Mouse (Mus musculus) spleen, postnatal 0 days (tissue): ENCODE results near the gene Btbd35f18. TPM values are rescaled to one million over a fixed set of nuclear protein-coding genes. Genes with fewer than 3 reads are reported as not detected.

Experiments
- polyA plus RNA-seq: library from polyadenylated mRNA; unstranded; fragments of >200 nt; fragmentation: Nextera tagmentation; extraction: Ambion mirVana; gene quantifications from 2 replicates; pipeline ENCODE4 v1.2.1, GENCODE M21; 2015

Btbd35f18 gene
- polyA plus RNA-seq, result not detected in 2 replicates

DNA sequence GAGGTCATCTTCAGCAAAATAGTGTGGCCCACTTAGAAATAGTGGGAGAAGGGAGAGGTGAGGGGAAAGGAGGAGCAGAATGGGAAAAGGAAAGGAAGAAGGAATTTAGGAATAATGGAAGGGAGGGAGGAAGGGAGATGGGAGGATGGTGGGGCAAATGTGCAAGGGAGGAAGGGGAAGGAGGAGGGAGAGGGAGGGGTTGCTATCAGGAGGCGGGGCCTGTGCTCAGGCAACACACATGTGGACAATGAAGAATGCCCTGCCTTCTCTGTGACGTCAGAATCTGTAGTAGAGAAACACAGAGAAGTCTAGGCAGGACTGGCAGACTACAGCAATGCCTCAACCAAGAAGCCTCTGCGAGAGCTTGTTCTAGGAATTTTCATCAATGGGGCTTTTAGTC, at the start of gene Btbd35f18:
Gene Btbd35f18, plus strand, starts transcription at position 301 of the 400 bp plus-strand sequence.

Other genes with a start within 250 kb of the Btbd35f18 start
- not detected in 2 replicates for gene Btbd35f10, start 52.7 kb downstream of the Btbd35f18 start, polyA plus RNA-seq